Mouse (Mus musculus): ENCODE data around the gene Hif1an.

The Hif1an gene

GRCm38 (mm10) chr19:44567763-44568162 lies 5.1 kb downstream of the Hif1an start:
- DNase-seq = no peak

- no peak for DNase-seq
Observed at GRCm38 (mm10) chr19:44576275-44576674, 13.6 kb downstream of the Hif1an start.

- no peak for DNase-seq
Observed at GRCm38 (mm10) chr19:44578038-44578437, 15.4 kb downstream of the Hif1an start.

- DNase-seq = no peak
Observed at GRCm38 (mm10) chr19:44582103-44582502, 19.5 kb downstream of the Hif1an start.

- peak; percentile 97 to 98 for DNase-seq
Observed at GRCm38 (mm10) chr19:44582638-44583309, 20.1 kb downstream of the Hif1an start.

GRCm38 (mm10) chr19:44588036-44588435 lies 25.4 kb downstream of the Hif1an start:
- DNase-seq = no peak

- DNase-seq = peak in 1 of 2 experiments; percentile 42
Observed at GRCm38 (mm10) chr19:44589591-44590223, 27.1 kb downstream of the Hif1an start.

GRCm38 (mm10) chr19:44590992-44591391 lies 28.3 kb downstream of the Hif1an start:
- DNase-seq = peak in 1 of 2 experiments; percentile 28

- no peak for DNase-seq
Observed at GRCm38 (mm10) chr19:44591638-44592037, 29.0 kb downstream of the Hif1an start.

- no peak for DNase-seq
Observed at GRCm38 (mm10) chr19:44594180-44594579, 31.5 kb downstream of the Hif1an start.

GRCm38 (mm10) chr19:44618166-44618565 lies 55.5 kb downstream of the Hif1an start:
- DNase-seq = no peak

Data from kidney, postnatal 4 days (tissue).